Mouse (Mus musculus) megakaryocyte progenitor cell, adult 5-6 weeks (primary cell): Measurements from ENCODE around the gene Nr1h2. TPM values are rescaled to one million over a fixed set of nuclear protein-coding genes. Genes with fewer than 3 reads are reported as not detected.
A peak's percentile ranks its signal among the peaks of the same experiment; 100 is the strongest.

ENCODE experiments used
- ATAC-seq: replicated peaks from 2 replicates; pipeline ENCODE4 v1.8.0; 2016; ENCODE audit warnings: mild to moderate bottlenecking, moderate TSS enrichment, inconsistent platforms; ENCODE audit not compliant: poor library complexity
- total RNA-seq, 2 experiments: library from RNA; stranded (forward) in 1 of 2; stranded (reverse) in 1 of 2; fragments of 157-497, 149-512 nt in 1 of 2; fragments of 200-1000 nt in 1 of 2; gene quantifications; 2 replicates each; pipeline versions ENCODE4 v1.2.3 to v1.2.4; 2015 to 2017

Nr1h2 gene
- total RNA-seq, 2 experiments from 2014 or later = 39.4 to 42.6 TPM

DNA sequence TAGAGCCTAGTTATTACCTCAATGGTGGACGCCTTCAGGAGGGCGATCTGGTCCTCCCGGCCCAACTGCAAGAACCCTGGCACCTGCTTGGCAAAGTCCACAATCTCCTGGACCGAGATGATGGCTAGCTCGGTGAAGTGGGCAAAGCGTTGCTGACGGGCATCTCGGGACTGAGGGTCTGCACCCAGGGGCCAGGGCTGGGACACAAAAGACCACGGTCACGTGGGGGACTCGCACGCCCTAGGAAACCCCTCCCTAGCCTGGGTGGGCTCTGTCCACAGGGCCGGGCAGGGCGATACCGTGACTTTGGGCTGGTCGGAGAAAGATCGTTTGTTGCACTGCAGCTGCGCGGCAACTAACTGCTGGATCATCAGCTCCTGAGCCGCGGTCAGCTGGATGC lies 2.5 kb downstream of the Nr1h2 start:
- ATAC-seq = no peak

DNA sequence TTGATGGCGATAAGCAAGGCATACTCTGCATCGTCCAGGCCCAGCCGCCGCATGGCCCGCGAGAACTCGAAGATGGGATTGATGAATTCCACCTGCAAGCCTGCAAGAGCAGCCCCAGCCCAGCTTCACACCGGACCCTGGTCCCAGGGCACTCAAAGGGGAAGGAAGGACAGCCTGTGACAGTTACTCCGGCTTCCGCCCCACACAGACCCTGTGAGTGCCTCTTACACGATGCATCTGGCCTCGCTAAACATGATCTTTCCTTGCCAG lies 3.4 kb downstream of the Nr1h2 start:
- ATAC-seq = no peak

DNA sequence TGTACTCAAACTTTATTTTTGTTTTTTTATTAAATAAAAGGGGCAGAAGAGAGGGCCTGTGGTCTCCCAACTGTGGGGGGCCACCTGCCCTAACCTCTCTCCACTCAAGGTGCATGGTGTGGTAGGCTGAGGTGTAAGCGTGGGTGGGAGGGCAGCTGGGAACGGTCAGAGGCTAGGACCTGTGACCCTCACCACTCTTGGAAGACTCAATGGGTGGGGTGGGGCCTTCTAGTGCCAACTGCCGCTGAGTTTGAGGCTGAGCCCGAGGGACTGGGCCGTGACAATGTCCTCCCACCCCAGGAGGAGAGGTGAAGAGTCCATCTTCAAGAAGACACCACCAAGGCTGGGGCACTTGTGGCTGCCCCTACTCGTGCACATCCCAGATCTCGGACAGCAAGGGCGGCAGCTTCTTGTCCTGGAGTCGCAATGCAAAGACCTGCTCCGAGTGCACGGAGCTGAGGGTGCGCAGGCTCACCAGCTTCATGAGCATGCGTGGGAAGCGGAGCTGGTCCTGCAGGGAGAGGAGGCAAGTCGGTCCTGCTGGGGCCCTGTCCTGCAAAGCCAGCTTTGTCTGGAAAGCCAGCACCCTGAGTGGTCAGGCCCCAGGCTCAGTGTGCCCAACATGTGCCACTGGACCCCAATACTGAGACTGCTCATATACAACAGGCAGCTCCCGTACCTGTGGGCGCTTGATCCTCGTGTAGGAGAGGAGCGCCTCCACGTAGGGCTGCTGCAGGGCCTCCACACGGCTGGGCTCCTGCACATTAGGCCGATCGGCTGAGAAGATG lies 3.9 kb downstream of the Nr1h2 start:
- ATAC-seq = no peak

DNA sequence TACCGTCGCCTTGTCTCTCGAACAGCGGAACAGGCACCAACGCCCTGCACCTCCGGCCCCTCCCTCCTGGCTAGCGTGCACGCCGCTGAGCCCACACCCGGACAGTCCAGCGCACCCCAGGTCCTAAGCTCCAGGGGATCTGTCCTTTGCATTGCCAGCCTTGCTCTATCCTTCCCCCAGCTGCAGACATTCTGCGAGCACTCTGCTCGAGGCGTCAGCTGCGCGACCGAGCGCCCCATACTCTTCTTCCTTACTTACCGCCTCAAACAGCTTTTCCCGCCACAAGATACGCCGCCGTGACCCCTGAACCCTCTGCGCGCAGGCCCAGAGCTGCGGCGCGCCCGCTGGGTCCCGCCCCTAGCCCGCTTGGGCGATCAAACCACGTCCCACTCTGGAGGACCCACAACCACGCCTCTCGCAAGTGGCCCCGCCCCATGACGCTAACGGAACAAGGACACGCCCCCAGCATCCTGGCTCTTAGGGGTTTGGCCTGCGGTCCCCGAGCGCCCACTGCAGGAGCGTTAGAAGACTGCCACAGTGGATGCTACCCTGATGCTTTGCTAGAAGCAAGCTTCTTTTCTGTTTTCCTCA lies 5.2 kb downstream of the Nr1h2 start, which contains the start of gene Pold1:
TSS of gene Pold1 (minus strand) at position 353 of the 591 bp plus-strand sequence.
- ATAC-seq = peak; percentile 83

DNA sequence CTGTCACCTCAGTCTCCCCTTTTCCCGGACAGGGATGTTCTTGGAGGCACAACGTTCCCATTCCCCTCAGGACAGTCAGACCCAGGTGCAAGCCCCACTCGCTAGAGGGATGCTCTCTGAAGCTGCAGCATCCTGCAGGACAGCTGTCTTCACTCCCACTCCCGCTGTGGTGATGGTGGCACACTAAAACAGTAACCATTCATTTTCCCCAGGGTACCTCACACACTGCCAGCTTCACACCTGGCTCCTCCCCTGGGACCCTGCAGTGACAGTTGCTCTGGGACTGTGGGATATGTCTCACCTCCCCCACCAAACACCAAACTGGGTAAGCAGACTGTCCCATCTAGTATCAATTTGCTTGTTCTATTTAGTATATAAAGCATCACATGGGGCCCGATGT lies 6.0 kb downstream of the Nr1h2 start:
- no peak for ATAC-seq

DNA sequence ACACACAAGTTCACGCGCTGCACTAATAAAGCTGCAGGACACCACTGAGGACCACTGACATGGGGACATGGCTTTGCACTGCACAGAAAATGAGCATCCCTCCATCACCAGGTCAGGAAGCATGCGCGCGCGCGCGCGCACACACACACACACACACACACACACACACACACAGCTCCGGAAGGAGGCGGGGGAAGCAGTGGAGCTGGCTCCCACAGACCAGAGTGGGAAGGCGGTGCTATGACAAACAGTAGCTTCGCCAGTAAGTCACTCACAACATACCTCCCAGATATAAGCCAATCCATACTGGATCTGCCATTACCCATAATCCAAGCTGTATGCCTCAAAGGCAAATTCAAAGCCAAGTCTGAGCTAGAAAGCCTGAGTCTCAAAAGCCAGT lies 6.7 kb downstream of the Nr1h2 start:
- 0 out of 2 replicates have a peak, but pooled peaks have one; percentile 8 for ATAC-seq

DNA sequence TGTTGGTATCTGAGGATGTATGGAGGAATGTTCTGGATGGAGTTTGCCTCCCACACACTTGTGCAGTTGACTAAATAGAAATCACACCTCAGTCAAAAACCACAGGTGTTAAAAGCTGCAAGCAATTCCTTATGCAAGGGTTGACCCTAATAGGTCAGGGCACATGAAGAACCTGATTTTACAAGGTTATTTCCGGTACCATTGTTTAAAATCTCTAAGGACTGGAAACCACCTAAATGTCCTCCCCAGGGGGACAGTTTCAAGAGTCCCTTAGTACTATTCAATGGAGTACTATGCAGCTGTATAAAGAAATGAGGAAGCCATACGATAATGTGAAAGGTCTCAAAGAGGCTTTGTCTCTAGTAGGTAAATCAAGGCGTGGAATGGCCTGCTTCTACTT lies 7.5 kb downstream of the Nr1h2 start:
- no peak for ATAC-seq

DNA sequence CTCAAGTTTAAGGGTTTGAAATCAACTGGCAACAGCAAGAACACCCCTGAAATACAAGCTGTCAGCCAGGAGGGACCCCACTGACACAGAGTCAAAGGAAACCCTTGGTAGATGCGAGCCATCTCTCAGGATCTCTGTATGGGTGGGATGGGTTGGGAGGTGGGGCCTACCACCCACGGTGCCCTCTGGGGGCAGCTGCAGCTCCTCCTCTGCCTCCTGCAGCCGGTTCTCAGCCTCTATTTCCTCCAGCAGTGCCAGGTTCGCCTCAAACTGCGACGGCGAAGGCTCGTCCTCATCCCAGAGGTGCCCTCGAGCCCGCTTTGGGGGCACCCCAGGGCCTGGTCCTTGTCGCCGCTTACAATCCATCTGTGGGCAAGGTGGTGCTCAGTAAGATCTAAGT lies 10.7 kb downstream of the Nr1h2 start:
- ATAC-seq = no peak

DNA sequence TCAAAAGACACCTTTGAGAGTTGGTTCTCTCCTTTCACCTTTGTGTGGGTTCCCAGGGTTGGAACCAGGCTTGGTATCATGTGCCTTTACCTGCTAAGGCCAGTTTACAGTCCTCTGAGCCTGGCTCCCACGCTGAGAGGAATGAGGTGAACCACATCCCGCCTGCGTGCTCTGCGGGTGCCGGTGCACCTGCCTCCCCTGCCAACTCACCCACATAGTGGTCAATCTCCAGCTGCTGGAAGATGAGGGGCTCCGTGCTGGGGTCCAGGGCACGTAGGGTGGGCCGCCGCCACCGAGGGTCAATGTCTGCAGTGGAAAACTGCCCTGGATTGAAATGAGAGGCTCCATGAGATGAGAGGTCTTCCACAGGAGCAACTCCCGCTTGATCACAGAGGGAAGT lies 11.2 kb downstream of the Nr1h2 start:
- ATAC-seq = no peak

DNA sequence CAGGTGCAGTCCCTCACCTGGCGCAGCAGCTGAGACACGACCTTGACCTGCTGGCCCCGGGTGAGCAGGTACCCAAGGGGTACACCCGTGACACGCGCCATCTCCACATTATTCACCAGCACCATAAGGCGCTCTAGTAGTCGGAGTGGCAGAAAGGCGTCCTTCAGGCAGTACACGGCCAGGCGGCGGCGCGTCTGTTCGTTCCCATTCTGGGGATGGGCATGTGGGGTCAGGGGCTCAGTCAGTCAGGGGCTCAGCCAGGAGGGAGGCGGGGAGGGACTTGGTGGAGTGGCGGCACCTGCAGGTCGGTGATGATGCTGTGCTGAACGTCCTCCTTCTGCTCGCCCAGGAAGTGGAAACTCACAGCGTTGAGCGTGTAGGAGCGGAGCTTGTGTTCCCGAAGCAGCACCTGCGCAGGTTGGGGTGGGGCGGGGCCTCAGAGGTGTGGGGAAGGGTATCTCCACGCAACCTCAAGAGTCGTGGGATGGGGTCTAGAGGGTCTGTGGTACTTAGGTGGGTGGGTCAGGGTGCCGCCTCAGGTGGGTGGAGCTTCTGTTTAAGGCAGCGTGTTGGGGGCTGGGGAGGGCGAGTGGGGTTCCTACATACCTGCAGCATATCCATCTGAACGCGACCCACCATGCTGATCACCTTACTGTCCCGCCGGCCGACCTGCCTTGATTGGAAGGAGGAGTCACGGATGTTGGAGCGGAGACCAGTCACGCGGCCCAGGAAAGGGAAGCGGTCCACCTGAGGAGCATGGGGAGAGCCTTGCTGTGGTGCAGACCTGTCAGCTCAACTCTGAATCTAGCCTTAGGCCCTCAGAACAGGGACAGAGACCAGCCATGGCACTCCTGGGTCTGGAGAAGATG lies 14.8 kb downstream of the Nr1h2 start:
- no peak for ATAC-seq

DNA sequence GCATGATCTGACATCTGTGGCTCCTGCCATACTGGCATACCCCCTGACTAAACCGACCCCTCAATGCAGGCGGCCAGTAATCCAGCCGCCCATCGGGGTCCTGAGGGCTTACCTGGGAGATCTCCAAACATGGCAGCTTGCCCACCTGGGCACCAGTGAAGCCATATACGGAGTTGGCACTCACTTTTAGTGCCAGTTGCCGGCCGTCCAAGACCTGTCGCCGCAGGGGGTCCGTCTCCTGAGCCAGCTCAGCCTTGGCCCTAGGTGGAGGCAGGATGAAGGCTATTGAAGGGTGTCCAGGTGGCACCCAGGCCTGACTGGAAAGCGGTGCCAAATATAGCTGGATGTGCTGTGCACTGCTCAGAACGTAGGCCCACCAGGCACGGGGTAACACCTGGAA lies 16.3 kb downstream of the Nr1h2 start:
- ATAC-seq = no peak

DNA sequence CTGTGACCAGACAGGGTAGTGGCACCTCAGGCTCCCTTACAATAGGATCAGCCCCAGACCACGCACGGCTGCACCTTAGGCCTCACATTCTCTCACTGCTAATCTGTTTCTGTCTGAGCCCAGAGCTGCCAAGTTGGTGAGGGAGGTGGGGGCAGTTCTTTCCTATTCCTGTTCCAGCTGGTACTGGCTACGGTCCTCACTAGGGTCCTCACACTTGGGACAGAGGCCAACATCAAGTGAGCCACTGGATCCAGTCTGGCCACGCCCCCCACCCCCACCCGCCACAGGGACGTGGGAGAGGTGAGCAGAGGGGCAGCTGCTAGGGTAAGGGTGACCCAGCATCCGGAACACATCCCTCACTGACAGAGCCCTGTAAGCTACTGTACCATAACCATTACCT lies 16.7 kb downstream of the Nr1h2 start:
- no peak for ATAC-seq

DNA sequence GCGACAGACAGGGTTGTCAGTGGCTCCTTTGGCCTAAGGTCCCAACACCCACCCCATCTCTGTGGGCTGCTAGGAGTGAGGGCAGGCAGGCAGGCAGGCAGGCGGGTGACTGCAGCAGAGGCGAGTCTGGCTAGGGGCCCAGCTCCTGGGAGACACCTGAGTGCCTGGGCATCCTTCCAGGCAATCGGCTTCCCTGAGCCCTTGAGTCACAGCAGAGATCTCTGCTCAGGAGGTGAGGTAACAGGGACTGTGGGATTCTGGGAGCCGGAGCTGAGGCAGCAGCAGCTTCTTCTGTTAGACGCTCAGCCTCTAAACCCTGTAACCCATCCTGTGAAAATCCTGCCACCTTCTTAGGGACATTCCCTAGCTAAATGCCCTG lies 17.2 kb downstream of the Nr1h2 start:
- ATAC-seq = no peak

DNA sequence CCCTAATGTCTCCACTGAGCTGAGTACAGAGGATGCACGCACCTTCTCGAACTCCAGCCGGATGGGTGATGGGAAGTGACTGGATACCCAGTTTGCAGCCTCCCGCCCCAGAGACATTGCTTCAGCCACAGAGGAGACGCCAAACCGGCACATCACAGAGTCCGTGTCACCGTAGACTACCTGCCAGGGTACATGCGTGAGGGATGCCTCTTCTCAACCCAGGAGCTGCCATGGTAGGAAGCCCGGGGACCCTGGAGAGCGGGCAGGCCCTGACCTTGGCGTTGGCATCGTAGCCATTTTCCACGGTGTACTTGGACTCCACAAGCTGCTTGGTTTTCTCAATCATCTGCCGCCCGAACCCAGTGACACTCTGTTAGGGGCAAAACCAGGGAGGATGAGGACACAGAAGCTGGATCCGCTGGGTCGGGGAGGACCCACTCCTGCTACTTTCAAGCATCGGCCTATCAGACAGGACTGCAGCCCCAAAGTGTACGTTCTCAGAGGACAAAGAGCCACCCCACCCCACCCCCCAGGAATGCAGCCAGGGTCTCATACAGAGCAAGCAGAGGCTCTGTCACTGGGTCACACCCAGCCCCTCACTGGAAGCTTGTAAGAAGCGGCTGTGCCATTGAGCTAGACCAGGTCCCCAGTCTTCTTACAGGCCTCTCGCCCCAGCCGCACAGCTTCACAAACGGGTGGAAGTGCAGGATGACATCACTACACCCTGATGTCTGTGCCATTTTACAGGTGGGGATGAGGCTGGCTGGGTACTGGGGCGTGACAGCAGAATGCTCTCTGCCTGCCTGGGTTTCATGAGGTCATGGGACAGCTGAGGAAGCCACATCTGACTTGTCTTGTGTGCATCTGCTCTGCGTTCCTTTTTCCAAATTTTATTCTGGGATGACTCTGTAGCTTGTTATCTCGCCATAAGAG lies 17.8 kb downstream of the Nr1h2 start:
- ATAC-seq = no peak

DNA sequence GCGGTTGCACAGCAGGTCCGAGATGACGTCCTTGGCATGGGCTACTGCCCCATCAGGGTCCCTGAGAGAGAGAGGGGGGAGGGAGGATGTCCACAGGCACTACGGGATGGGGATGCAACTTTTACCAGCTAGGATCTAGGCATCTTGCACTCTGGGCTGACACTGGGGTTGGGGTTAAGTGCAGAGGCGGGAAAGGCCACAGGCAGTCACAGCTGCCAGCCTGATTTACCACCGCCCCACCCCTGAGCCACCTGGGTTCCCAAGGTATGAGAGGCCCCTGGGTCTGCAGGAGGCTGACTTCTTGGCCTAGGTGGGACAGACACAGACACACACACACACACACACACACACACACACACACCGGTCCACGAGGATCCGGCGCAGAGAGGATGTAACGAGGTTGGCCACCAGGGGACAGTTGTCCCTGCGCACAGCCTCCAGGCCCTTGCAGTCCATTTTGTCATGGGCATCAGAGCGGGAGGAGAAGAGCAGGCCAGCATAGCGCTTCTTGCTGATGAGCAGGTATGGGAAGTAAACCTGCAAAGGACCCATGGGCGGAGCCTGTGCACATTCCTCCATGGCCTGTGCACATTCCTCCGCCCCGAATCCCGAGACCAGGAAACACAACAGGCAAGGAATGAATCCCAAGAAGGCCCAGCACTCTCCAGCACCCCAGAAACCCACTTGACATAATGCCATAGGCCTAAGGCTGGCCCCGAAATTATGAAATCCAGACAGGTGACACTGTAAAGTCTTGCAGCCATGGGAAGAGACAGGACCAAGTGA lies 18.9 kb downstream of the Nr1h2 start:
- ATAC-seq = no peak; the same call in 1 of the 2 replicates

DNA sequence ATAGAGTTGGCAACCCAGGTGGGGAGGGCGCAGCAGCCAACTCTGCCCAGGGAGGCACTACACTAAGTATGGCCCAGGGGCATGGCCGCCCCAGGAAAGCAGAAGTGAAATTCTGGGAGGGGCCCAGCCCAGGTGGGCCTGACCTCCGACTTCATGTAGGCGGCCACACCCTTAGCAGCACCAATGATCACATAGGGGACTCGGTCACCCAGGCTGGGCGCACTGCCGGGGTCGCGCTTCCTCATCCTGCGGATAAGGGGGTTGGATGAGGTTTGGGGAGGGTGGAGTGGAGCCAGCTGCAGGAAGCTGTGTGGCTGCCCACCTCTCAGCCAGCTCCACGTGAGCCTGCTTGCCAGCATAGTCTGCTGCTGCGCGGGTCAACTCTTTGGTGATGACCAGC lies 19.5 kb downstream of the Nr1h2 start:
- ATAC-seq = peak; percentile 63

DNA sequence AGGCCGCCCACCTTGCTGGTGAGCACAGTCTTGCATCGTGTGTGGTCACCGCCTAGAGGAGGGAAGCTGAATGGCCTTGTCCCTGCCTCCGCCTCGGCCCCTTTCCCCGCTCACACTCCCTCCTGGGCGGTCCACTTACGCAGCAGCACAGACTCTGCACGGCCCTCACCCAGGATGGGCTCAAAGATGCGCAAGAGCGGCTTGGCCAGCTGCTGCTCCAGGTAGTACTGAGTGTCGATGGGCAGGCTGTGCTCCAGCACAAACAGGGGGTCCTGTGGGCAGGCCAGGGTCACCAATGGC lies 20.1 kb downstream of the Nr1h2 start:
- ATAC-seq = no peak

DNA sequence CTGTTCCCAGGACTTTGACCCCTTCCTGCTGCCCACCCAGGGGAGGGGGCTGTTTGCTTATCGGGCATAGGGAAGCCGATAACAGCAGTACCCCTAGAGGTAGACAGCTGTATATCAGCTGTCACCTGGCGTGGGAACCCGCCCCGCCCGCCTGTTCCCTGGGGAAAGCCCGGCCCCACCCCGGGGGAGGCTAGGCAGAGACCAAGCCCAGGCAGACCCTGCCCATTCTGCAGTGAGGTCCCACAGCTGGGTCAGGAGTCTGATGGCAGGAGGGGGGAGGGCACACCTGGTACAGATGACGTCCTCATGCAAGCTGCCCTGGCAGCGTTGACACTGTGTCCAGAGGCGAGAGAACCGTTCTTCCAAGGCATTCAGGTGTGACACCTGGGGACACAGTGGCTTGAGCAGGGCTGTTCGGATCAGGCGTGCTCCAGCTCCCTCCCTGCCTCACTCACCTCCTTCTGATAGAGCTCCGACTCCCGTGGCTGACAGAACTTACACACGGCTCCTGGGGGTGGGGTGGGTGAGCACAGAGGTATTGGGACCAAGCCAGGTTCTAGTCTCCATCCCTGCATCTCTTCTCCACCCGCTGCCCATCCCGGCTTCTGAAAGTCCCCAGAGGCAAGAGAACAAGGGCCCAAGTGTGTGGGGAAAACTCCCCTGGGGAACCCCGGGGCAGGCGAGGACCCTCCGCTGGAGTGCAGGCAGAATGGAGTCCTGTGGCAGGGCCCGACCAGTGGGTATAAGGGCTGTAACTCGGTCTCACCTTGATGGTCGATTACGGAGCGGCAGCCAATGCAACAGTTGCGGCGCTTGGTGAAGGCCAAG lies 20.6 kb downstream of the Nr1h2 start:
- no peak for ATAC-seq

DNA sequence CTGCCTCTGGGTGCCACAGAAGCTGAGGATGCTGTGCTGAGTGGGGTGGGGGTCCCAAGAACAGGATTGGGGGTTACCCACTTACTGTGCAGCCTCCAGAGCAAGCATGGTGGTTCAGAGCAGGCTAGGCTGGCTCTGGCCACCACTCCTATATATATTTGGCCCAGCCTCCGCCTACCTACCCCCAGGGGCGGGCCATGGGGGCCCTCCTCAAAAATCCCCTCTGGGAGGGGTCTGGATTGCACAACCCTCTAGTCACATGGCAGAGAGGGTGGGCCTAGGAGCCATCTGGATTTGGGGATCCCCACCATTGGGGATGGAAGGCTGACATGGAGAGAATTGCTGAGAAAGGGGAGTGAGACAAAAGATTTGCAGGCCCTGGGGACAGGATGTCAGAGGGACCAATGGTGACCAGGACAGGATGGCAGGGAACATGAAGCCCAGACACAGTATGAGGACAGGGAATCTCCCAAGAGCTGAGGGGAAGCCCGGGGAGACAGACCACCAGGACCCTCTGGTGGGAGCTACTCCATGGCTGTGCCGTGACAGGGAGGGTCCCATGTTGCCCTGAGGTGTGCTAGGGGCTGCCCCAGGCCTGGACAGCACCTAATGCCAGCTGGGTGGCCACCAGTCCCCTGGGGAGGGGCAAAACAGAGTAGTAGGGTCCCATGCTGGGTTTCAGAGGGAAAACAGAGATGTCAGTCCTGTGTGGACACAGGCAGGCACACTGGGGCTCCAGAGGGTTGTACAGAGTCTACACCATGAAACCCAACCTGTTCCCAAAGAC lies 21.6 kb downstream of the Nr1h2 start, which contains the start of gene Spib:
TSS of gene Spib (minus strand) at position 126 of the 787 bp plus-strand sequence.
- no peak for ATAC-seq
